Mouse (Mus musculus): ENCODE results near the gene C8b. TPM values are rescaled to one million over a fixed set of nuclear protein-coding genes. Genes with fewer than 3 reads are reported as not detected.

C8b gene
- total RNA-seq, 1 experiment = 0.80 TPM

DNA sequence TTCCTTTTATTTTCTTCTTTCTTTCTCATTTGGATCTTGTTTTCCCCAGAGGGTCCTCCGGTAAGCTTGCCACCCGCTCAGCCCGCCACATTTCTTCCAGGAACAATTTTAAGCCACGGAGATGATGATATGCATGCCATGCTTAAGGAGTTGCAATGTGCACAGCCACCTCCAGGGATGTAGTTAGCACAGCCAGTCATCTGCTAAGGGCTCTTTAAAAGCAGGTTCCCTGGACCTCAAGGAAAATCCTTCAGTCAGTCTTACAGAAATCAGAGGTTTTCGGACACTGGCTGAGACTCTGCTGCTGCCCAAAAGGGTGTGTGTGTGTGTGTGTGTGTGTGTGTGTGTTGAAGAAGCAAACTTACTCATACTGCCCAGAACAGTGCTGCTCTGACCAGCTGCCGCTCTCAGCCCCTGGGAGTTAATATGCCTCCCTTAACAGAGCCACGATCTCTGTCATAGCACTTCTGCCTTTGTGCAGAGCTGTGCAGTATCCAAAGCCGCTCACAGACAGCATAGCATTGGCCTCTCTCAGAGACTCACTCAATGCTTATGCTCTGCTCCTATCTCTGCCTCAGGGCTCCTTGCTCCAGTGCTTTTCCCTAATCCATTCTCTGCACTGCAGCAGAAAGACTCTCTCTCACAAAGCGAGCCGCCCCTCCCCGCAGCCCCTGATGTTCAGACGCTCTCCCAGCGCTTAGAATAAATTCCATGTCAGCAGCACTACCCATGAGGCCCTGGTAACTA lies 5.1 kb upstream of the C8b start:
- no peak for TF ChIP-seq ZC3H11A (IDR thresholded peaks at IDR 0.05; ENCODE audit: borderline replicate concordance, low read depth, low read length)
- no peak for TF ChIP-seq MAFK (IDR thresholded peaks at IDR 0.05; ENCODE audit: insufficient read depth, low read depth, low read length)
- no peak for TF ChIP-seq HCFC1 (IDR thresholded peaks at IDR 0.05; ENCODE audit: borderline replicate concordance, insufficient read depth, low read length)
- in situ Hi-C loops (cut with MboI; ENCODE audit: low sequenced_read_pairs in 2 of 2, unreplicated experiment in 2 of 2) = no loop called here
- Histone ChIP-seq H3K36me3 (ENCODE audit: control insufficient read depth, insufficient read depth, low read length, poor library complexity, severe bottlenecking) (no peaks in the 10 kb centered on the region), H3K4me1 (ENCODE audit: control insufficient read depth in 2 of 2, insufficient read depth in 2 of 2, low read length in 2 of 2, poor library complexity in 1 of 2) (no peaks in the 10 kb centered on the region), H3K9me3 (ENCODE audit: control insufficient read depth, insufficient read depth, low read depth, low read length) (no peaks in the 10 kb centered on the region), H3K9ac (ENCODE audit: insufficient read depth, low read depth, low read length, poor library complexity, severe bottlenecking) (no peak overlapping the region), H3K4me3 (ENCODE audit: insufficient read depth in 1 of 2, low read depth in 1 of 2, low read length in 2 of 2, poor library complexity in 1 of 2, severe bottlenecking in 1 of 2) (no peak overlapping the region), H3K27ac (ENCODE audit: insufficient read depth, low read depth, low read length, poor library complexity, severe bottlenecking) (no peak overlapping the region)
- no peak for DNase-seq (ENCODE audit: low read depth, low spot score)

DNA sequence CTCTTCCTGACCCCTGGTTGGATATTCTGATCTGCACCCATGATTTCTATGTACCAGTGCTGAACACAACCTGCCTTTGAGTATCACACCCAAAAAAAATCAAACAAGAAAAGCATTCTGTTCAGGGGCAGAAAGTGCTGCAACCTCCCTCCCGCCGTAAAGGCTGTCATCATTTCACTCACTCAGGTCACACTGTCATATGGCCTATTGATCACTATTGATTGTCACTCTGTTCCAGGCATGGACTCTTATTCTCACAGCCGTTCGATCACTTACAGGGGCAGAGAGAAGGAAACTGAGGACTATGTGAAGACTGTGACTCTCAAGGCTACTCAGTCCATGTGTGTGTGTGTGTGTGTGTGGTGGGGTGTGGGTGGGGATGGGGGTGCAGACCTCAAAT lies 2.1 kb downstream of the C8b start:
- TF ChIP-seq HCFC1 (IDR thresholded peaks at IDR 0.05; ENCODE audit: borderline replicate concordance, insufficient read depth, low read length) = no peak
- no peak for TF ChIP-seq MAFK (IDR thresholded peaks at IDR 0.05; ENCODE audit: insufficient read depth, low read depth, low read length)
- TF ChIP-seq ZC3H11A (IDR thresholded peaks at IDR 0.05; ENCODE audit: borderline replicate concordance, low read depth, low read length) = no peak
- TF ChIP-seq CHD2 (IDR thresholded peaks at IDR 0.05; ENCODE audit: low read depth, low read length) = no peak
- TF ChIP-seq ZNF384 (IDR thresholded peaks at IDR 0.05; ENCODE audit: low read depth, low read length) = no peak
- H3K9me3 ChIP-seq (ENCODE audit: control insufficient read depth, insufficient read depth, low read depth, low read length) = no peaks in the 10 kb centered on the region
- H3K4me1 ChIP-seq (ENCODE audit: control insufficient read depth in 2 of 2, insufficient read depth in 2 of 2, low read length in 2 of 2, poor library complexity in 1 of 2) = no peaks in the 10 kb centered on the region
- H3K4me3 ChIP-seq (ENCODE audit: insufficient read depth in 1 of 2, low read depth in 1 of 2, low read length in 2 of 2, poor library complexity in 1 of 2, severe bottlenecking in 1 of 2) = no peak overlapping the region
- H3K27ac ChIP-seq (ENCODE audit: insufficient read depth, low read depth, low read length, poor library complexity, severe bottlenecking) = no peak overlapping the region
- no peaks in the 10 kb centered on the region for H3K36me3 ChIP-seq (ENCODE audit: control insufficient read depth, insufficient read depth, low read length, poor library complexity, severe bottlenecking)
- DNase-seq (ENCODE audit: low read depth, low spot score) = no peak
- in situ Hi-C loops (cut with MboI; ENCODE audit: low sequenced_read_pairs in 2 of 2, unreplicated experiment in 2 of 2) = no loop called here
- no peak overlapping the region for H3K9ac ChIP-seq (ENCODE audit: insufficient read depth, low read depth, low read length, poor library complexity, severe bottlenecking)

DNA sequence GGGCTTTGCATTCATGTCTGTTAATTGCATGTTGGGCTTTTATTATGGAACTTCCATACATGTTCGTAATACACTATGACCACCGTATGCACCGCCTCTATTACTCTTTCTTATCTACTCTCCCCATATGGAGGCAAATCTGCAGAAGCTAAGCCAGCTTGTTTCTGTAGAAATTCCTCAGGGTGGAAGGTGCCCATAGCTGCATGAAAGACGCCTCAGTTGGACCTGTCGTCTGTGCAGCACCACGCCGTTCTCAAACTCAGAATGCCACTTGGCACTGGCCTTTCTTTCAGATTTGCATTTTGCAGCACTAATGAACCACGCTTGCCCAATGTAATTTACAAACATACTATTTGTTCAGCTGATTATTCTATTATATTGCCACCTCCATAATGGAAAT lies 3.5 kb downstream of the C8b start:
- Histone ChIP-seq H3K36me3 (ENCODE audit: control insufficient read depth, insufficient read depth, low read length, poor library complexity, severe bottlenecking) (no peaks in the 10 kb centered on the region), H3K9ac (ENCODE audit: insufficient read depth, low read depth, low read length, poor library complexity, severe bottlenecking) (no peak overlapping the region), H3K9me3 (ENCODE audit: control insufficient read depth, insufficient read depth, low read depth, low read length) (no peaks in the 10 kb centered on the region), H3K27ac (ENCODE audit: insufficient read depth, low read depth, low read length, poor library complexity, severe bottlenecking) (no peak overlapping the region), H3K4me1 (ENCODE audit: control insufficient read depth in 2 of 2, insufficient read depth in 2 of 2, low read length in 2 of 2, poor library complexity in 1 of 2) (no peaks in the 10 kb centered on the region), H3K4me3 (ENCODE audit: insufficient read depth in 1 of 2, low read depth in 1 of 2, low read length in 2 of 2, poor library complexity in 1 of 2, severe bottlenecking in 1 of 2) (no peak overlapping the region)
- in situ Hi-C loops (cut with MboI; ENCODE audit: low sequenced_read_pairs in 2 of 2, unreplicated experiment in 2 of 2) = no loop called here
- DNase-seq (ENCODE audit: low read depth, low spot score) = no peak
- TF ChIP-seq MAFK (IDR thresholded peaks at IDR 0.05; ENCODE audit: insufficient read depth, low read depth, low read length) (no peak), HCFC1 (IDR thresholded peaks at IDR 0.05; ENCODE audit: borderline replicate concordance, insufficient read depth, low read length) (no peak), ZNF384 (IDR thresholded peaks at IDR 0.05; ENCODE audit: low read depth, low read length) (no peak), ZC3H11A (IDR thresholded peaks at IDR 0.05; ENCODE audit: borderline replicate concordance, low read depth, low read length) (no peak), CHD2 (IDR thresholded peaks at IDR 0.05; ENCODE audit: low read depth, low read length) (no peak)

DNA sequence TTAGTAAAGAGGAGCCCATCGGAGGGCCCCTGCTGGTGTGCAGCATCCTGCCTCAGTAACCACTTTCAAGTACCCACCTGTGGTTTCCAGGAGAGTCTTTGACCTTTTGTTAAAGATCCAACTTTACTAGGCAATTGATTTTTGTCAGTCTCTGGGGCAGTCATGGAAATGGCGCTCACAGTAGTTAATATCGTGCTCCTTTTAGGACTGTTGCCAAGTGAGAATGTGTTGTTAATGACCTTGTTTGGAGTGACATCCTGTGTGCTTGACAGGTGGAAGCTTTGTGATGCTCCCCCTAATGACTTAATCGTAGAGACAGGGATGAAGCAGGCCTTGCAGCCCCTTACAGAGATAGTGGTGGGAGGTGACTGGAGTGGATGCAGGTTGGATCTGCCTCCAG lies 4.2 kb downstream of the C8b start:
- TF ChIP-seq CHD2 (IDR thresholded peaks at IDR 0.05; ENCODE audit: low read depth, low read length) (no peak), MAFK (IDR thresholded peaks at IDR 0.05; ENCODE audit: insufficient read depth, low read depth, low read length) (no peak), ZC3H11A (IDR thresholded peaks at IDR 0.05; ENCODE audit: borderline replicate concordance, low read depth, low read length) (no peak), ZNF384 (IDR thresholded peaks at IDR 0.05; ENCODE audit: low read depth, low read length) (no peak), HCFC1 (IDR thresholded peaks at IDR 0.05; ENCODE audit: borderline replicate concordance, insufficient read depth, low read length) (no peak)
- in situ Hi-C loops (cut with MboI; ENCODE audit: low sequenced_read_pairs in 2 of 2, unreplicated experiment in 2 of 2) = no loop called here
- Histone ChIP-seq H3K4me1 (ENCODE audit: control insufficient read depth in 2 of 2, insufficient read depth in 2 of 2, low read length in 2 of 2, poor library complexity in 1 of 2) (no peaks in the 10 kb centered on the region), H3K4me3 (ENCODE audit: insufficient read depth in 1 of 2, low read depth in 1 of 2, low read length in 2 of 2, poor library complexity in 1 of 2, severe bottlenecking in 1 of 2) (no peak overlapping the region), H3K27ac (ENCODE audit: insufficient read depth, low read depth, low read length, poor library complexity, severe bottlenecking) (no peak overlapping the region), H3K9me3 (ENCODE audit: control insufficient read depth, insufficient read depth, low read depth, low read length) (no peaks in the 10 kb centered on the region), H3K36me3 (ENCODE audit: control insufficient read depth, insufficient read depth, low read length, poor library complexity, severe bottlenecking) (no peaks in the 10 kb centered on the region), H3K9ac (ENCODE audit: insufficient read depth, low read depth, low read length, poor library complexity, severe bottlenecking) (no peak overlapping the region)
- DNase-seq (ENCODE audit: low read depth, low spot score) = no peak
